Mouse (Mus musculus): ENCODE measurements at regions not wholly inside any gene's neighbourhood (a gene's known extent, or its start where the extent isn't known, plus 50 kb on each side); places are given as distances from the start of the nearest gene placed in this dataset.

DNA sequence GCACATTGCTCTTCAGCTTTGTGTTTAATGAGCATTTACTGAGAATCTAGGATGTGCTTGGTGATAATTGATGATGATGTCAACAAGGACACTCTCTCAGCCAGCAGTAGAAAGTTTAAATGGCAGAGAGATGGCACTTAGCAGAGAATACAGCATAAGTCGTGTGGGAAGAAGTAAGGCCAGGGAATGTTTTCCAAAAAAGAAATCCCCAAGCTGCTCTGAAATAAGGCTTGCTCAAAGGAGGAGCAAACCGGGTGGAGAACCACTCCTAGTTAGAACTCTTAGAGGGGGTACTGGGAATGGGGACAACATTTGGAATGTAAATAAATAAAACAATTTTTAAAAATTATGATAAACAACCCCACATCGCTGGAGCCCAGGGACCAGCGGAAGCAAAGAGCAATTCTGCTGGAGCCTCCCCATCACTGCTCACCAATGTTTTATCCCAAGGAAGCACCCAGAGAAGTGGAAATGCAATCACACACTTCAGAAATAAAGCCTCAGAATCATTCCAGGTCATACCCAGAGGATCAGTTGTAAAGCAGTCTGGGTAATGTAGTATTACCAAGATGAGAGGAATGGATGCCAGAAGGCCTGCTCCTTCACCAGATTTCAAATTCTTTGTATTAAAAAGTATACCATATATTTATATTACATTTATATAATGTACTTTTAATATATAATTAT lies 622.3 kb upstream of the Intu start:
- TF ChIP-seq CTCF (IDR thresholded peaks at IDR 0.05; ENCODE audit: control insufficient read depth, insufficient read depth, insufficient replicate concordance, low read depth, low read length) (no peak), POLR2A (IDR thresholded peaks at IDR 0.05; ENCODE audit: control insufficient read depth, low read depth, low read length) (no peak)

Data from testis, adult 2 months (tissue).